12 mouse cellular contexts compared by ENCODE assay signal in the genomic region with DNA sequence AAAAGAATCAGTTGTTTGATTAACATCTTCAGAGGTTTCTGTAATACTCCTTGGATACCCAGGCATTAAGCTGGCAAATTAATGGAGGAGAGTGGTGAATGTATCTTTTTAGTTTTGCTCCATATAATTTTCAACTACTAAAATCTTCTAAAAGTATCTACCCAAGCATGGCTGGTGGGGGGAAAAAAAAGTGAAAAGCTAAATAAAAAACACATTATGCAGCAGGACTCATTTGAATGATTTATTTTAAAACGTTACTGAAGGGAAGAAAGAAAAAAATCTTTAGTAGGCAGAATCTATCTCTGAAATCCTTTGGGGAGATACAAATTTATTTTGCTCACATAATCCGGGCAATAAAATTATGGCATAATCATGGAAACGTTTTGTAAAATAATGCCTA.
"Had no signal": no experiment of that assay in that cellular context is flagged by ENCODE, and none has a peak within 500 bp of the region (broad histone marks: within the 10 kb centered on the region; RNA-seq: fewer than 3 reads in every experiment).

No protein-coding gene starts in this region.

- DNase-seq: retina, postnatal 1 day; right cerebral cortex, adult 18-20 months; right cerebral cortex, postnatal 14 days; right cerebral cortex, postnatal 25 days; right cerebral cortex, postnatal 4 days; spleen, adult 18-20 months; thymus, adult 18-20 months; thymus, adult 2 months; thymus, postnatal 14 days; thymus, postnatal 25 days; thymus, postnatal 36 days; thymus, postnatal 4 days had no signal
